9 mouse cellular contexts compared by ENCODE assay signal in genomic region chr4:133091459-133091785, GRCm38 (mm10). TPM values are rescaled to one million over a fixed set of nuclear protein-coding genes. Genes with fewer than 3 reads are reported as not detected.
DNase-seq lines count a peak whose midpoint lies in the region; ATAC-seq lines count a peak whose summit lies in the region.
"Had no signal": no experiment of that assay in that cellular context is flagged by ENCODE, and none has a peak within 500 bp of the region (broad histone marks: within the 10 kb centered on the region; RNA-seq: fewer than 3 reads in every experiment).

No protein-coding gene starts in this region.

- no peak for ATAC-seq in heart, embryonic 13.5 days (ENCODE audit: extremely low read depth, insufficient number of reproducible peaks, low FRiP score, low TSS enrichment)
- no peak for ATAC-seq in limb, embryonic 11.5 days (ENCODE audit: insufficient number of reproducible peaks, low FRiP score, low TSS enrichment, low read depth)

- H3K27ac ChIP-seq in heart, embryonic 13.5 days (replicated peaks): peak overlapping the region; percentile 99
- peak overlapping the region; percentile 83 for H3K27ac ChIP-seq in limb, embryonic 11.5 days (replicated peaks; ENCODE audit: low read depth, low read length)
- H3K27ac ChIP-seq: liver, embryonic 14.5 days had no signal

- no peaks in the 10 kb centered on the region for H3K27me3 ChIP-seq in heart, embryonic 13.5 days (replicated peaks)
- no peaks in the 10 kb centered on the region for H3K27me3 ChIP-seq in limb, embryonic 11.5 days (ENCODE audit: control insufficient read depth, insufficient read depth, low read length)

- WGBS in heart, embryonic 13.5 days: 41% methylated on average over 3 of the region's 4 CpGs
- WGBS in limb, embryonic 11.5 days: 69% methylated on average over 4 of the region's 4 CpGs

- no peaks in the 10 kb centered on the region for H3K9me3 ChIP-seq in heart, embryonic 13.5 days
- no peaks in the 10 kb centered on the region for H3K9me3 ChIP-seq in limb, embryonic 11.5 days (ENCODE audit: control insufficient read depth, low read length)

- no peak overlapping the region for H3K4me3 ChIP-seq in heart, embryonic 13.5 days
- H3K4me3 ChIP-seq in limb, embryonic 11.5 days (ENCODE audit: low read depth, low read length): no peak overlapping the region

- peaks cover 93% of the 10 kb centered on the region for H3K4me1 ChIP-seq in heart, embryonic 13.5 days
- H3K4me1 ChIP-seq in limb, embryonic 11.5 days (ENCODE audit: control insufficient read depth, insufficient read depth, low read length): peaks cover 63% of the 10 kb centered on the region

- peak overlapping the region; percentile 66 for H3K9ac ChIP-seq in heart, embryonic 13.5 days
- H3K9ac ChIP-seq in limb, embryonic 11.5 days (ENCODE audit: low read length): peak overlapping the region; percentile 22; the same call in 1 of the 2 replicates
- H3K9ac ChIP-seq: liver, embryonic 14.5 days had no signal

- peak overlapping the region; percentile 39 for H3K4me2 ChIP-seq in heart, embryonic 13.5 days
- H3K4me2 ChIP-seq in limb, embryonic 11.5 days (ENCODE audit: low read depth, severe bottlenecking): peak overlapping the region; percentile 31; the same call in 1 of the 2 replicates

- no peak for DNase-seq in heart, adult 18-20 months
- peak; percentile 19 for DNase-seq in thymus, postnatal 25 days
- DNase-seq in thymus, postnatal 10 days (ENCODE audit: low spot score in 2 of 2): no peak
- no peak for DNase-seq in limb, embryonic 11.5 days (ENCODE audit: low spot score)
- no peak for DNase-seq in spleen, postnatal 10 days (ENCODE audit: low spot score in 2 of 2)
- DNase-seq in urinary bladder, postnatal 4 days (ENCODE audit: low spot score in 2 of 2): no peak
- no peak for DNase-seq in MN1 (ENCODE audit: low spot score)

- no peaks in the 10 kb centered on the region for H3K36me3 ChIP-seq in heart, embryonic 13.5 days
- H3K36me3 ChIP-seq in limb, embryonic 11.5 days (ENCODE audit: control insufficient read depth, insufficient read depth, low read length): no peaks in the 10 kb centered on the region

RNA-seq across cellular contexts. Expression of gene Wasf2, which starts 38.9 kb away (rescaled TPM):
- 64.6 and 72.7 TPM in 2 replicates for polyA plus RNA-seq in heart, embryonic 13.5 days (2015; fragmentation: Nextera tagmentation; extraction: Ambion mirVana)
- 10 to 100 TPM; 77.8 to 88.8 TPM for total RNA-seq in heart, adult 18-20 months (2021)
- polyA plus RNA-seq in limb, embryonic 11.5 days (2014; fragmentation: Nextera tagmentation; extraction: Ambion mirVana): 54.7 and 63.6 TPM in 2 replicates
